Mouse (Mus musculus) ES-E14 (cell line): Measurements from ENCODE around the gene Hormad2.

Source experiments
- HCFC1 ChIP-seq: IDR thresholded peaks from 2 replicates; pipeline ENCODE4 v1.6.1; 2012; ENCODE audit warnings: low read length, inconsistent platforms, borderline replicate concordance; ENCODE audit not compliant: insufficient read depth
- MAFK ChIP-seq: IDR thresholded peaks from 2 replicates; pipeline ENCODE4 v1.6.1; 2014; ENCODE audit warnings: mild to moderate bottlenecking, low read depth, low read length, inconsistent platforms; ENCODE audit not compliant: insufficient read depth
- ZC3H11A ChIP-seq: IDR thresholded peaks from 2 replicates; pipeline ENCODE4 v1.6.1; 2012; ENCODE audit warnings: low read depth, mild to moderate bottlenecking, inconsistent platforms, low read length, borderline replicate concordance

DNA sequence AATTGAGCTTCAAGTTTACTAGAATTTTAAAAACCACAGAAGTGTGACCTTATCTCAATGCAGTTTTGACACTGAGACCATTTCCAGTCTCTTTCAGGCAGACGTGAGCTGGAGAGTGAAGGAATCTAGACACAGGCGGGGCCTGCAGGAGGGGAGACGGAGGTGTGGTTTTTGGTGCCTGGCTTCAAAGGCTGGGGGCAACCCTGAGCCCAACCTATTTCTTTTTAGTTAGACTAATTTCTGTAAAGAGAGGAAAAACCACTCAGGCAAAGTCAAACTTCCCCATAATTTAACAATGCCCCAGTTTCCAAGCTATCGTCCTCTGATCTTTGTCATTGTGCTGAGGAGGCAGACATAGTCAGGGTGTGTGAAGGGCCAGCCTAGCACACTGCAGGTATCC lies 97.0 kb downstream of the Hormad2 start:
- TF ChIP-seq HCFC1 (no peak), MAFK (no peak), ZC3H11A (no peak)
